Mouse (Mus musculus) heart, postnatal 0 days (tissue): ENCODE results near the gene Lst1. TPM values are rescaled to one million over a fixed set of nuclear protein-coding genes. Genes with fewer than 3 reads are reported as not detected.

ENCODE experiments used
- ATAC-seq: fragments of 200-750 bp; cut with Nextera tagmentation; 2 replicates; pipeline ENCODE4 v1.8.0; 2017; ENCODE audit warnings: low read depth, moderate number of reproducible peaks, moderate library complexity; ENCODE audit not compliant: insufficient read depth
- DNase-seq: peaks from one replicate; pipeline ENCODE4 v3.0.0-alpha.2; 2016; ENCODE audit warnings: low spot score
- H3K27ac ChIP-seq: fragments of 300-500 bp; sonication (generic); 2 replicates; pipeline ENCODE4 v1.5.1; 2014; ENCODE audit warnings: low read depth, mild to moderate bottlenecking
- H3K27me3 ChIP-seq: fragments of 300-500 bp; sonication (generic); 2 replicates; pipeline ENCODE4 v1.6.1; 2014; ENCODE audit warnings: low read length, mixed read lengths; ENCODE audit not compliant: control insufficient read depth, insufficient read depth
- H3K36me3 ChIP-seq: fragments of 300-500 bp; sonication (generic); replicated peaks from 2 replicates; pipeline ENCODE4 v1.6.1; 2014; ENCODE audit warnings: low read length, mixed read lengths; ENCODE audit not compliant: control insufficient read depth, insufficient read depth
- H3K4me1 ChIP-seq: fragments of 300-500 bp; sonication (generic); 2 replicates; pipeline ENCODE4 v1.6.1; 2014; ENCODE audit warnings: antibody characterized with exemption; ENCODE audit not compliant: control insufficient read depth, insufficient read depth
- H3K4me2 ChIP-seq: fragments of 300-500 bp; sonication (generic); 2 replicates; pipeline ENCODE4 v1.6.1; 2014; ENCODE audit warnings: low read depth, mild to moderate bottlenecking, low read length, moderate library complexity
- H3K4me3 ChIP-seq: fragments of 300-500 bp; sonication (generic); 2 replicates; pipeline ENCODE4 v1.5.1; 2014; ENCODE audit warnings: low read depth, low read length
- H3K9ac ChIP-seq: fragments of 300-500 bp; sonication (generic); replicated peaks from 2 replicates; pipeline ENCODE4 v1.6.1; 2014; ENCODE audit warnings: low read depth, low read length, mixed read lengths
- H3K9me3 ChIP-seq: fragments of 300-500 bp; sonication (generic); replicated peaks from 2 replicates; pipeline ENCODE4 v1.6.1; 2016; ENCODE audit warnings: low read length; ENCODE audit not compliant: control insufficient read depth
- CTCF ChIP-seq: IDR thresholded peaks from 2 replicates; pipeline ENCODE4 v1.5.1; 2016; ENCODE audit warnings: antibody characterized with exemption, control low read depth, low read depth
- EP300 ChIP-seq: IDR thresholded peaks from 2 replicates; pipeline ENCODE4 v1.6.1; 2016; ENCODE audit warnings: antibody characterized with exemption, low read depth
- WGBS: fragments of 180-500 bp; shearing (Covaris S2); extraction: QIAGEN DNeasy Blood & Tissue Kit; methylation state at CpG from one replicate; pipeline ENCODE4 v1.1.7; 2014; 5-methylcytosine and 5-hydroxymethylcytosine counted together
- polyA plus RNA-seq: library from polyadenylated mRNA; unstranded; fragments of >200 nt; fragmentation: Nextera tagmentation; extraction: Ambion mirVana; gene quantifications from 2 replicates; pipeline ENCODE4 v1.2.1, GENCODE M21; 2015
- total RNA-seq: library from RNA; depleted of rRNA; stranded (reverse); fragments of >200 nt; gene quantifications from 2 replicates; pipeline ENCODE4 v1.2.3, GENCODE M21; 2014; ENCODE audit warnings: low replicate concordance; rRNA removed

Lst1 gene
- total RNA-seq (6.6 and 52.7 TPM in 2 replicates), polyA plus RNA-seq (7.0 and 9.7 TPM in 2 replicates)

GRCm38 (mm10) chr17:35187959-35188610 lies at the start of gene Lst1:
Lst1 (minus strand) TSS chr17:35188439.
- H3K9me3 ChIP-seq: no peaks in the 10 kb centered on the region
- peak within 1 kb of the TSS; percentile 48; the same call in 1 of the 2 replicates for H3K27ac ChIP-seq
- ATAC-seq (no peak), DNase-seq (no peak)
- no peak within 1 kb of the TSS for H3K9ac ChIP-seq
- TF ChIP-seq EP300 (no peak), CTCF (no peak)
- peaks cover 5% of the 10 kb centered on the region for H3K4me1 ChIP-seq
- no peak within 1 kb of the TSS for H3K4me3 ChIP-seq
- H3K4me2 ChIP-seq: no peak within 1 kb of the TSS
- WGBS: 70% methylated on average over 7 of the region's 7 CpGs
- H3K36me3 ChIP-seq: no peaks in the 10 kb centered on the region
- H3K27me3 ChIP-seq: 0 out of 2 replicates have a peak, but pooled peaks cover 1% of the 10 kb centered on the region

GRCm38 (mm10) chr17:35237504-35237903 lies 49.3 kb upstream of the Lst1 start:
- H3K4me1 ChIP-seq: peaks cover 12% of the 10 kb centered on the region
- H3K9me3 ChIP-seq: no peaks in the 10 kb centered on the region
- 86% methylated on average over 12 of the region's 12 CpGs for WGBS
- no peak overlapping the region for H3K4me3 ChIP-seq
- no peak overlapping the region for H3K27ac ChIP-seq
- ATAC-seq (no peak), DNase-seq (no peak)
- H3K27me3 ChIP-seq: no peaks in the 10 kb centered on the region
- no peak overlapping the region for H3K9ac ChIP-seq
- H3K4me2 ChIP-seq: no peak overlapping the region
- TF ChIP-seq EP300 (no peak), CTCF (no peak)
- H3K36me3 ChIP-seq: 0 out of 2 replicates have a peak, but pooled peaks cover 8% of the 10 kb centered on the region

- peaks cover 12% of the 10 kb centered on the region for H3K4me1 ChIP-seq
- ATAC-seq (no peak), DNase-seq (no peak)
- H3K27ac ChIP-seq: no peak overlapping the region
- WGBS: 69% methylated on average over 9 of the region's 9 CpGs
- TF ChIP-seq EP300 (no peak), CTCF (no peak)
- H3K27me3 ChIP-seq: no peaks in the 10 kb centered on the region
- no peak overlapping the region for H3K4me2 ChIP-seq
- 0 out of 2 replicates have a peak, but pooled peaks cover 8% of the 10 kb centered on the region for H3K36me3 ChIP-seq
- no peaks in the 10 kb centered on the region for H3K9me3 ChIP-seq
- no peak overlapping the region for H3K9ac ChIP-seq
- H3K4me3 ChIP-seq: no peak overlapping the region
These were observed 48.8 kb upstream of the Lst1 start for GRCm38 (mm10) chr17:35236996-35237395.

GRCm38 (mm10) chr17:35236390-35236746 lies 48.1 kb upstream of the Lst1 start:
- Histone ChIP-seq H3K4me3 (peak overlapping the region; percentile 59), H3K36me3 (peaks cover 9% of the 10 kb centered on the region; the same call in 1 of the 2 replicates), H3K9ac (peak overlapping the region; percentile 78; the same call in 1 of the 2 replicates), H3K9me3 (no peaks in the 10 kb centered on the region), H3K4me1 (peaks cover 12% of the 10 kb centered on the region), H3K27ac (peak overlapping the region; percentile 89), H3K27me3 (no peaks in the 10 kb centered on the region), H3K4me2 (peak overlapping the region; percentile 75)
- peak; percentile 64 for ATAC-seq
- peak; percentile 77 for DNase-seq
- 1% methylated on average over 18 of the region's 18 CpGs for WGBS
- peak; percentile 96 for TF ChIP-seq CTCF
- no peak for TF ChIP-seq EP300

GRCm38 (mm10) chr17:35235614-35236389 lies 47.6 kb upstream of the Lst1 start, which contains the start of gene Nfkbil1:
Nfkbil1 (minus strand) TSS chr17:35235792.
- Histone ChIP-seq H3K9ac (peak within 1 kb of the TSS; percentile 78), H3K4me1 (peaks cover 10% of the 10 kb centered on the region), H3K9me3 (no peaks in the 10 kb centered on the region), H3K27ac (peak within 1 kb of the TSS; percentile 89), H3K27me3 (no peaks in the 10 kb centered on the region), H3K4me3 (peak within 1 kb of the TSS; percentile 59), H3K4me2 (peak within 1 kb of the TSS; percentile 75), H3K36me3 (peaks cover 15% of the 10 kb centered on the region)
- under 1% methylated on average over 35 of the region's 35 CpGs for WGBS
- ATAC-seq (peak; percentile 82), DNase-seq (peak; percentile 97)
- TF ChIP-seq EP300 (peak; percentile 91), CTCF (0 out of 2 replicates have a peak, but pooled peaks have one; percentile 1)
